ENCODE assay signal across 26 mouse cellular contexts in genomic region chr1:73643431-73643830, GRCm38 (mm10).
DNase-seq lines count a peak whose midpoint lies in the region; ATAC-seq and TF ChIP-seq lines count a peak whose summit lies in the region.
"Had no signal": no experiment of that assay in that cellular context is flagged by ENCODE, and none has a peak within 500 bp of the region (broad histone marks: within the 10 kb centered on the region; RNA-seq: fewer than 3 reads in every experiment).

No protein-coding gene starts in this region.

- H3K27me3 ChIP-seq in forebrain, embryonic 10.5 days (ENCODE audit: poor library complexity, severe bottlenecking): no peaks in the 10 kb centered on the region
- no peaks in the 10 kb centered on the region for H3K27me3 ChIP-seq in forebrain, embryonic 13.5 days
- no peaks in the 10 kb centered on the region for H3K27me3 ChIP-seq in heart, embryonic 13.5 days (replicated peaks)
- no peaks in the 10 kb centered on the region for H3K27me3 ChIP-seq in heart, embryonic 11.5 days (ENCODE audit: control insufficient read depth, insufficient read depth, low read length)
- no peaks in the 10 kb centered on the region for H3K27me3 ChIP-seq in hindbrain, embryonic 10.5 days (ENCODE audit: insufficient read depth, poor library complexity, severe bottlenecking)
- no peaks in the 10 kb centered on the region for H3K27me3 ChIP-seq in hindbrain, postnatal 0 days (ENCODE audit: insufficient read depth, low read length)
- no peaks in the 10 kb centered on the region for H3K27me3 ChIP-seq in midbrain, embryonic 11.5 days (ENCODE audit: control insufficient read depth, insufficient read depth, low read length)
- no peaks in the 10 kb centered on the region for H3K27me3 ChIP-seq in midbrain, postnatal 0 days (ENCODE audit: insufficient read depth, low read length)
- H3K27me3 ChIP-seq: embryonic facial prominence, embryonic 13.5 days; forebrain, embryonic 12.5 days; hindbrain, embryonic 12.5 days; liver, embryonic 12.5 days; midbrain, embryonic 13.5 days; neural tube, embryonic 15.5 days; Patski had no signal

- 65% methylated on average over 5 of the region's 5 CpGs for WGBS in forebrain, embryonic 10.5 days
- 75% methylated on average over 5 of the region's 5 CpGs for WGBS in forebrain, embryonic 13.5 days
- WGBS in heart, embryonic 13.5 days: 58% methylated on average over 5 of the region's 5 CpGs
- WGBS in heart, embryonic 11.5 days (ENCODE audit: insufficient replicate concordance): 57% methylated on average over 5 of the region's 5 CpGs
- WGBS in hindbrain, embryonic 10.5 days: 57% methylated on average over 5 of the region's 5 CpGs
- WGBS in hindbrain, postnatal 0 days: 58% methylated on average over 5 of the region's 5 CpGs
- 60% methylated on average over 5 of the region's 5 CpGs for WGBS in midbrain, embryonic 11.5 days
- 61% methylated on average over 5 of the region's 5 CpGs for WGBS in midbrain, postnatal 0 days

- H3K9ac ChIP-seq in forebrain, embryonic 13.5 days: no peak overlapping the region
- H3K9ac ChIP-seq in heart, embryonic 13.5 days: no peak overlapping the region
- no peak overlapping the region for H3K9ac ChIP-seq in heart, embryonic 11.5 days (ENCODE audit: low read depth, low read length)
- H3K9ac ChIP-seq in hindbrain, postnatal 0 days (replicated peaks; ENCODE audit: low read length): no peak overlapping the region
- H3K9ac ChIP-seq in midbrain, embryonic 11.5 days (ENCODE audit: low read length): no peak overlapping the region
- H3K9ac ChIP-seq in midbrain, postnatal 0 days (replicated peaks; ENCODE audit: low read length, poor library complexity, severe bottlenecking): no peak overlapping the region
- H3K9ac ChIP-seq: embryonic facial prominence, embryonic 13.5 days; forebrain, embryonic 12.5 days; hindbrain, embryonic 12.5 days; liver, embryonic 12.5 days; liver, postnatal 0 days; midbrain, embryonic 13.5 days; neural tube, embryonic 15.5 days had no signal

- peaks cover 61% of the 10 kb centered on the region for H3K4me1 ChIP-seq in forebrain, embryonic 10.5 days
- peaks cover 30% of the 10 kb centered on the region for H3K4me1 ChIP-seq in forebrain, embryonic 13.5 days
- H3K4me1 ChIP-seq in heart, embryonic 13.5 days: peaks cover 38% of the 10 kb centered on the region
- H3K4me1 ChIP-seq in heart, embryonic 11.5 days (ENCODE audit: control insufficient read depth, insufficient read depth, low read length): peaks cover 3% of the 10 kb centered on the region; the same call in 1 of the 2 replicates
- H3K4me1 ChIP-seq in hindbrain, embryonic 10.5 days (replicated peaks): peaks cover 54% of the 10 kb centered on the region
- H3K4me1 ChIP-seq in hindbrain, postnatal 0 days (ENCODE audit: insufficient read depth, low read length): no peaks in the 10 kb centered on the region; the same call in 1 of the 2 replicates
- H3K4me1 ChIP-seq in midbrain, embryonic 11.5 days (ENCODE audit: control insufficient read depth, insufficient read depth, low read length): peaks cover 32% of the 10 kb centered on the region
- H3K4me1 ChIP-seq in midbrain, postnatal 0 days (ENCODE audit: insufficient read depth, low read length): no peaks in the 10 kb centered on the region
- H3K4me1 ChIP-seq: liver, embryonic 12.5 days had no signal

- no peak for DNase-seq in forebrain, embryonic 10.5 days (ENCODE audit: extremely low spot score, low spot score)
- no peak for DNase-seq in hindbrain, embryonic 10.5 days (ENCODE audit: low spot score)
- DNase-seq in hindbrain, postnatal 0 days (ENCODE audit: low spot score): no peak
- DNase-seq in midbrain, embryonic 11.5 days (ENCODE audit: low spot score, missing footprints): peak; percentile 86
- no peak for DNase-seq in midbrain, postnatal 0 days (ENCODE audit: low spot score)
- DNase-seq: adrenal gland, postnatal 10 days; cerebellum, adult 11 months; cerebellum, adult 9-10 months; gastrocnemius, postnatal 14 days; layer of hippocampus, postnatal 36 days; liver, postnatal 0 days; lung, postnatal 36 days; retina, postnatal 1 day; right cerebral cortex, postnatal 14 days; thymus, postnatal 14 days had no signal

- peak overlapping the region; percentile 82 for H3K27ac ChIP-seq in forebrain, embryonic 10.5 days
- no peak overlapping the region for H3K27ac ChIP-seq in forebrain, embryonic 13.5 days
- H3K27ac ChIP-seq in heart, embryonic 13.5 days (replicated peaks): peak overlapping the region; percentile 54
- no peak overlapping the region for H3K27ac ChIP-seq in heart, embryonic 11.5 days (ENCODE audit: low read depth, low read length)
- peak overlapping the region; percentile 63 for H3K27ac ChIP-seq in hindbrain, embryonic 10.5 days
- H3K27ac ChIP-seq in hindbrain, postnatal 0 days: no peak overlapping the region
- H3K27ac ChIP-seq in midbrain, embryonic 11.5 days (ENCODE audit: low read depth, low read length): no peak overlapping the region; the same call in 1 of the 2 replicates
- no peak overlapping the region for H3K27ac ChIP-seq in midbrain, postnatal 0 days (ENCODE audit: low read depth, low read length)
- H3K27ac ChIP-seq: embryonic facial prominence, embryonic 13.5 days; hindbrain, embryonic 12.5 days; liver, embryonic 12.5 days; midbrain, embryonic 13.5 days; neural tube, embryonic 15.5 days had no signal

- no peak overlapping the region for H3K4me3 ChIP-seq in forebrain, embryonic 10.5 days
- H3K4me3 ChIP-seq in forebrain, embryonic 13.5 days: no peak overlapping the region
- H3K4me3 ChIP-seq in heart, embryonic 13.5 days: no peak overlapping the region
- H3K4me3 ChIP-seq in heart, embryonic 11.5 days (ENCODE audit: low read depth, low read length): no peak overlapping the region
- no peak overlapping the region for H3K4me3 ChIP-seq in hindbrain, embryonic 10.5 days
- no peak overlapping the region for H3K4me3 ChIP-seq in hindbrain, postnatal 0 days (ENCODE audit: low read length)
- H3K4me3 ChIP-seq in midbrain, embryonic 11.5 days (ENCODE audit: low read depth, low read length): no peak overlapping the region
- H3K4me3 ChIP-seq in midbrain, postnatal 0 days (ENCODE audit: low read depth, low read length): no peak overlapping the region
- H3K4me3 ChIP-seq: embryonic facial prominence, embryonic 13.5 days; forebrain, embryonic 12.5 days; hindbrain, embryonic 12.5 days; liver, embryonic 12.5 days; midbrain, embryonic 13.5 days; neural tube, embryonic 15.5 days had no signal

- ATAC-seq in forebrain, embryonic 13.5 days: no peak
- ATAC-seq in heart, embryonic 13.5 days (ENCODE audit: extremely low read depth, insufficient number of reproducible peaks, low FRiP score, low TSS enrichment): no peak
- ATAC-seq in heart, embryonic 11.5 days (replicated peaks; ENCODE audit: insufficient number of reproducible peaks, low FRiP score, low TSS enrichment): no peak
- ATAC-seq in hindbrain, postnatal 0 days: no peak
- ATAC-seq in midbrain, embryonic 11.5 days (ENCODE audit: low FRiP score): no peak
- no peak for ATAC-seq in midbrain, postnatal 0 days (ENCODE audit: low FRiP score)
- ATAC-seq: intestine, embryonic 16.5 days; liver, embryonic 12.5 days; liver, postnatal 0 days; Patski had no signal

- H3K36me3 ChIP-seq in forebrain, embryonic 10.5 days (replicated peaks): no peaks in the 10 kb centered on the region
- no peaks in the 10 kb centered on the region for H3K36me3 ChIP-seq in forebrain, embryonic 13.5 days (ENCODE audit: poor library complexity, severe bottlenecking)
- no peaks in the 10 kb centered on the region for H3K36me3 ChIP-seq in heart, embryonic 13.5 days
- H3K36me3 ChIP-seq in heart, embryonic 11.5 days (ENCODE audit: control insufficient read depth, insufficient read depth, low read length): no peaks in the 10 kb centered on the region
- no peaks in the 10 kb centered on the region for H3K36me3 ChIP-seq in hindbrain, embryonic 10.5 days
- no peaks in the 10 kb centered on the region for H3K36me3 ChIP-seq in hindbrain, postnatal 0 days (ENCODE audit: insufficient read depth, low read length)
- H3K36me3 ChIP-seq in midbrain, embryonic 11.5 days (ENCODE audit: control insufficient read depth, insufficient read depth, low read length): no peaks in the 10 kb centered on the region
- H3K36me3 ChIP-seq in midbrain, postnatal 0 days (ENCODE audit: insufficient read depth, low read length): no peaks in the 10 kb centered on the region
- H3K36me3 ChIP-seq: embryonic facial prominence, embryonic 13.5 days; forebrain, embryonic 12.5 days; hindbrain, embryonic 12.5 days; liver, embryonic 12.5 days; midbrain, embryonic 13.5 days; neural tube, embryonic 15.5 days had no signal

- no peak for TF ChIP-seq CTCF in hindbrain, postnatal 0 days (IDR thresholded peaks at IDR 0.05; ENCODE audit: low read depth)
- no peak for TF ChIP-seq CTCF in midbrain, postnatal 0 days (IDR thresholded peaks at IDR 0.05)

- no peak overlapping the region for H3K4me2 ChIP-seq in forebrain, embryonic 13.5 days
- H3K4me2 ChIP-seq in heart, embryonic 13.5 days: no peak overlapping the region
- H3K4me2 ChIP-seq in heart, embryonic 11.5 days: no peak overlapping the region
- H3K4me2 ChIP-seq in hindbrain, postnatal 0 days (ENCODE audit: low read depth, low read length): no peak overlapping the region
- H3K4me2 ChIP-seq in midbrain, embryonic 11.5 days: no peak overlapping the region
- H3K4me2 ChIP-seq in midbrain, postnatal 0 days (ENCODE audit: low read depth, low read length, poor library complexity, severe bottlenecking): no peak overlapping the region
- H3K4me2 ChIP-seq: embryonic facial prominence, embryonic 13.5 days; forebrain, embryonic 12.5 days; hindbrain, embryonic 12.5 days; liver, embryonic 12.5 days; midbrain, embryonic 13.5 days; neural tube, embryonic 15.5 days had no signal

- no peaks in the 10 kb centered on the region for H3K9me3 ChIP-seq in forebrain, embryonic 10.5 days
- no peaks in the 10 kb centered on the region for H3K9me3 ChIP-seq in forebrain, embryonic 13.5 days (replicated peaks)
- H3K9me3 ChIP-seq in heart, embryonic 13.5 days: no peaks in the 10 kb centered on the region
- H3K9me3 ChIP-seq in heart, embryonic 11.5 days (replicated peaks; ENCODE audit: control insufficient read depth, low read length): no peaks in the 10 kb centered on the region
- H3K9me3 ChIP-seq in hindbrain, embryonic 10.5 days: no peaks in the 10 kb centered on the region
- H3K9me3 ChIP-seq in hindbrain, postnatal 0 days (ENCODE audit: low read length): no peaks in the 10 kb centered on the region
- H3K9me3 ChIP-seq in midbrain, embryonic 11.5 days (ENCODE audit: control insufficient read depth, low read length): no peaks in the 10 kb centered on the region
- H3K9me3 ChIP-seq in midbrain, postnatal 0 days (ENCODE audit: low read length): no peaks in the 10 kb centered on the region
- H3K9me3 ChIP-seq: embryonic facial prominence, embryonic 13.5 days; forebrain, embryonic 12.5 days; hindbrain, embryonic 12.5 days; liver, embryonic 12.5 days; midbrain, embryonic 13.5 days; neural tube, embryonic 15.5 days had no signal

Comparison
In these comparisons a context has a peak if more than half of its experiments do, and no peak if none do; other contexts are left out.
1. H3K27ac ChIP-seq: peak in forebrain, embryonic 10.5 days (single experiment), heart, embryonic 13.5 days (single experiment) and hindbrain, embryonic 10.5 days (single experiment); none in forebrain, embryonic 13.5 days (single experiment), heart, embryonic 11.5 days (single experiment), hindbrain, postnatal 0 days (single experiment), midbrain, embryonic 11.5 days (single experiment) and midbrain, postnatal 0 days (single experiment).